Mouse (Mus musculus): ENCODE measurements around the gene Crb1. TPM values are rescaled to one million over a fixed set of nuclear protein-coding genes. Genes with fewer than 3 reads are reported as not detected.

Gene Crb1
- polyA plus RNA-seq, 1 experiment from 2014 or later: 1.2 TPM

DNA sequence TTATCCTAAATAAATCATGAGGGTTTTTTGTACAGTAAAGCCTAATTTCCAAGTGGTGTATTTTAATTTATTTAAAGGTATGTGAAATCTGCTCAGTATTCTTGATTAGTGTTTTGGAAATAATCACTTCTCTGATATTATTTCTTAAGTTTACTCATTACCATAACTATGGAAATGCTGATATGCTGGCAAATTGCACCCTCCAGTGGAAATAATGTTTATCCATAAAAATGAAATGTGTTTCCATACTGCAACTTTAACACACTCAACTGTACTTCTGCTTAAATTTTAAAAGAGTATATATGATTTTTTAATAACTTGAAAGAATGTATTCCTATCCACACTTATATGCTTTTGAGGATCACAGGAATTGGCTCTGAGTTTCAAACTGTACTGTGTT, 28.9 kb upstream of the Crb1 start:
- no peak for ATAC-seq
- H3K27me3 ChIP-seq (replicated peaks; ENCODE audit: control insufficient read depth, insufficient read depth, low read length): no peaks in the 10 kb centered on the region
- H3K27ac ChIP-seq (ENCODE audit: low read depth, low read length): no peak overlapping the region
- H3K4me2 ChIP-seq (ENCODE audit: low read length): no peak overlapping the region
- H3K9ac ChIP-seq (ENCODE audit: low read depth, low read length): no peak overlapping the region
- H3K4me1 ChIP-seq (ENCODE audit: control insufficient read depth, insufficient read depth, low read depth, low read length): no peaks in the 10 kb centered on the region
- H3K9me3 ChIP-seq (ENCODE audit: control insufficient read depth, low read length): no peaks in the 10 kb centered on the region
- no peak overlapping the region for H3K4me3 ChIP-seq (ENCODE audit: low read length)
- no peaks in the 10 kb centered on the region for H3K36me3 ChIP-seq (ENCODE audit: control insufficient read depth, insufficient read depth, low read length)

DNA sequence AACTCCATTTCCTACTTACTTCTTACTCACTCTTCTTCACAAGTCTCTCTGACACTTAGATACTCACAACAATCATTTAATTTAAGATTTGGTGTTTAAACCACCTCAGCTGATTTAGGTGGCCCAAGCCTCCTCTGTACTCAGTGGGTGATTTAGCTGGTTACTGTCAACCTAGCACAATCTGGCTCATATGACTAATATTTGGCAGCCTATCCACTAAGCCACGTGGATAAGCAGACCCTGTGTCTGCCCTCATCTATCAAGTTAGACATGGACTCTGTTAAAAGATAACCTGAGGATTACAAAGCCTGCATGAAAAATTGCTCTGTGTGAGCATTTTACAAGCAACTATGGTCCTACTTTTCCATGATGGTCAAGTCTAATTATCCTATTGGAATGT, 19.7 kb upstream of the Crb1 start:
- H3K9ac ChIP-seq (ENCODE audit: low read depth, low read length): no peak overlapping the region
- H3K27me3 ChIP-seq (replicated peaks; ENCODE audit: control insufficient read depth, insufficient read depth, low read length): no peaks in the 10 kb centered on the region
- H3K27ac ChIP-seq (ENCODE audit: low read depth, low read length): no peak overlapping the region
- H3K4me1 ChIP-seq (ENCODE audit: control insufficient read depth, insufficient read depth, low read depth, low read length): no peaks in the 10 kb centered on the region
- ATAC-seq: no peak
- no peaks in the 10 kb centered on the region for H3K36me3 ChIP-seq (ENCODE audit: control insufficient read depth, insufficient read depth, low read length)
- H3K9me3 ChIP-seq (ENCODE audit: control insufficient read depth, low read length): no peaks in the 10 kb centered on the region
- no peak overlapping the region for H3K4me2 ChIP-seq (ENCODE audit: low read length)
- no peak overlapping the region for H3K4me3 ChIP-seq (ENCODE audit: low read length)
- WGBS: 63% methylated on average over 1 of the region's 1 CpGs

DNA sequence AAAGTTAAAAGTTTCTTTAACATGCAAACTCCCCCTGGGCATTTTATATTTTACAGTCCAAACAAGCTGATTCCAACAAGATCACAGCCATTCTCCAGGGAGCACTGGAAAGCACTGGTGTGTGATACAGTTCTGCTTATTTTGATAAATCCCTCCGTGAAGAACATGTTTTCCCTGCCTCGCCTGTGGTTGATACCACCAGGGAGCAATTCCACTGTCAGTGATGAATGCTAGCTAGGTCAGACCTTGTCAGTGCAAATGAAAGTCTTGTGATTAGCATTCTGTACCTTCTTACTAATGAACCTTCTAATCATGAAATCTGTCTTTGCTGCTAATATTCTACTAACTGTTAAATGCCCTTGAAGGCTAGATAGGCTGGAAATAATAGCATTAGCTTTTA, 14.8 kb upstream of the Crb1 start:
- Histone ChIP-seq H3K36me3 (ENCODE audit: control insufficient read depth, insufficient read depth, low read length) (no peaks in the 10 kb centered on the region), H3K4me3 (ENCODE audit: low read length) (no peak overlapping the region), H3K4me1 (ENCODE audit: control insufficient read depth, insufficient read depth, low read depth, low read length) (no peaks in the 10 kb centered on the region), H3K9me3 (ENCODE audit: control insufficient read depth, low read length) (peaks cover 3% of the 10 kb centered on the region; the same call in 1 of the 2 replicates), H3K27ac (ENCODE audit: low read depth, low read length) (no peak overlapping the region), H3K9ac (ENCODE audit: low read depth, low read length) (no peak overlapping the region), H3K27me3 (replicated peaks; ENCODE audit: control insufficient read depth, insufficient read depth, low read length) (no peaks in the 10 kb centered on the region), H3K4me2 (ENCODE audit: low read length) (no peak overlapping the region)
- 19% methylated on average over 2 of the region's 2 CpGs for WGBS
- no peak for ATAC-seq

DNA sequence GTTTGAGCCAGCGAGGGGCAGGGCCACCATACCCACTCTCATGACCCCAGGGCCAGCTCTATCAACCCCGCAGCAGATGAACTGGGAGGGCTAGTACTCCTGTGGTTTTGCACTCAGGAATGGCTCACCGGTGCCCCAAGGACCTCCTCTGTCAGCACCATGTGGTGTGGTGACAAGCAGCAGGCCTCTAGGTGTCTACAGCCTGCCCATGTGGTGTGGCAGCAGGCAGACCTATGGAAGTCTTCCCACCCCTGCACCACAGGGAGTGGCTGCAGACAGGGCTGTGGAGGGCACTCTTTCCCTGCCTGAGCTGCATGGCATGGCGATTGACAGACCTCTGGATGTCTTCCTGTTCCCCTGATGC, 2.7 kb upstream of the Crb1 start:
- Histone ChIP-seq H3K27me3 (replicated peaks; ENCODE audit: control insufficient read depth, insufficient read depth, low read length) (no peaks in the 10 kb centered on the region), H3K4me3 (ENCODE audit: low read length) (no peak overlapping the region), H3K9me3 (ENCODE audit: control insufficient read depth, low read length) (no peaks in the 10 kb centered on the region), H3K4me1 (ENCODE audit: control insufficient read depth, insufficient read depth, low read depth, low read length) (peaks cover 9% of the 10 kb centered on the region), H3K36me3 (ENCODE audit: control insufficient read depth, insufficient read depth, low read length) (no peaks in the 10 kb centered on the region), H3K27ac (ENCODE audit: low read depth, low read length) (no peak overlapping the region), H3K9ac (ENCODE audit: low read depth, low read length) (no peak overlapping the region), H3K4me2 (ENCODE audit: low read length) (no peak overlapping the region)
- WGBS: 28% methylated on average over 4 of the region's 4 CpGs
- no peak for ATAC-seq

DNA sequence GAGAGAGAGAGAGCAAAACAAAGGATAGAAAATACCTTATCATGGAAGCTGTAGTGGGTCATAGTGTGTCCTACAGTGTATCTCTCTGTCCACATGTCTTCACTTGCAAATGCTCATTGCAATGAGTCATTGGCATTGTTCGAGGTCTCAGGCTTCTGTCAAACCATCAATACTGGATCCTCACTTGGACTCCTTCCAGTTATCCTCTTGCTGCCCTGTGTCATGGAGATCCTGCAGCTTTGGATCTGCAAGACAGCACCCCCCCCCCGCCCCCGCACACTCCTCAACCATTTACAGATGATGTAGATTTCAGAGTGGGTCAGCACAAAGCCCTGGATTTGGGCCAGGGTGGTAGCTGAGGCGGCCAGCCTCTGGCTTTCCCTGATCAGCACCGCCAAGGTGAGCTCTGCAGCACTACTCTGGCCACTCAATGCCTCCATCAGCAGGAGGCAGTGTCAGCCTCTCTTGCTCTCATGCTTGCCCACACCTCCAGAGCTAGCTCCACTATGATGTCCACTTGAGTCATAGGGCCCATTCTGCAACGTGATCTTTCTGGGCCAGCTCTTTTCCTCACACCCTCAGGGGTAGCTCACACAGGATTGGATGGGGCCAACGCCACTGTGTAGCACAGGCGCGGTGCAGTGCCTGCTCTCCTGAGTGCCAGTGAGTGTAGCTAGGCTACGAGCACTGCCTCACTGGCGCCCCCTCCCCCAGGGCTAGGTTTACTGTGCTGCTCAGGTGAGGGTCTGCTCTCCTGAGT, 2.1 kb upstream of the Crb1 start:
- H3K9ac ChIP-seq (ENCODE audit: low read depth, low read length): no peak overlapping the region
- H3K4me1 ChIP-seq (ENCODE audit: control insufficient read depth, insufficient read depth, low read depth, low read length): peaks cover 9% of the 10 kb centered on the region
- no peak overlapping the region for H3K27ac ChIP-seq (ENCODE audit: low read depth, low read length)
- ATAC-seq: peak; percentile 46
- WGBS: 21% methylated on average over 11 of the region's 11 CpGs
- H3K9me3 ChIP-seq (ENCODE audit: control insufficient read depth, low read length): no peaks in the 10 kb centered on the region
- H3K4me3 ChIP-seq (ENCODE audit: low read length): no peak overlapping the region
- no peaks in the 10 kb centered on the region for H3K36me3 ChIP-seq (ENCODE audit: control insufficient read depth, insufficient read depth, low read length)
- H3K4me2 ChIP-seq (ENCODE audit: low read length): no peak overlapping the region
- H3K27me3 ChIP-seq (replicated peaks; ENCODE audit: control insufficient read depth, insufficient read depth, low read length): no peaks in the 10 kb centered on the region

DNA sequence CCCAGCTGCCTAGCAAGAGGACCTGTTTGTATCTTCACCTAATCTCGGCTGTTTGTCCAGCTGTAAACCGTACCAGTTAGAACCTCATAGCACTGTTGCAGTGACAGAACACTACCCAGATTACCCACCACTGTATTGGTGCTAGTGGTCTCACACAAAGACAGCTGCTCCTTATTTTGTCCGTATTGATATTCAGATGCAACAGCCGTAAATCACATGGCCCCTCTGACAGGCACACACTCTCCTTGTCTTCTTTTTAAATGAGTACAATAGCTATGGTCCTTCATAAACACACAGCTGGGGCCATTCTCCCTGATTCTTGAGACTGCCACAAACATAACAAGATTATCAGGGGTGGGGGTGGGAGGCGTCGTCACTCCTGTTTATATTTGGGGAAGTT, 1.0 kb downstream of the Crb1 start:
- H3K9me3 ChIP-seq (ENCODE audit: control insufficient read depth, low read length): no peaks in the 10 kb centered on the region
- H3K27me3 ChIP-seq (replicated peaks; ENCODE audit: control insufficient read depth, insufficient read depth, low read length): no peaks in the 10 kb centered on the region
- no peak overlapping the region for H3K27ac ChIP-seq (ENCODE audit: low read depth, low read length)
- ATAC-seq: peak; percentile 32; the same call in 1 of the 2 replicates
- no peaks in the 10 kb centered on the region for H3K36me3 ChIP-seq (ENCODE audit: control insufficient read depth, insufficient read depth, low read length)
- peak overlapping the region; percentile 27; the same call in 1 of the 2 replicates for H3K9ac ChIP-seq (ENCODE audit: low read depth, low read length)
- H3K4me3 ChIP-seq (ENCODE audit: low read length): peak overlapping the region; percentile 31
- peaks cover 9% of the 10 kb centered on the region for H3K4me1 ChIP-seq (ENCODE audit: control insufficient read depth, insufficient read depth, low read depth, low read length)
- WGBS: 10% methylated on average over 6 of the region's 6 CpGs
- peak overlapping the region; percentile 41 for H3K4me2 ChIP-seq (ENCODE audit: low read length)

DNA sequence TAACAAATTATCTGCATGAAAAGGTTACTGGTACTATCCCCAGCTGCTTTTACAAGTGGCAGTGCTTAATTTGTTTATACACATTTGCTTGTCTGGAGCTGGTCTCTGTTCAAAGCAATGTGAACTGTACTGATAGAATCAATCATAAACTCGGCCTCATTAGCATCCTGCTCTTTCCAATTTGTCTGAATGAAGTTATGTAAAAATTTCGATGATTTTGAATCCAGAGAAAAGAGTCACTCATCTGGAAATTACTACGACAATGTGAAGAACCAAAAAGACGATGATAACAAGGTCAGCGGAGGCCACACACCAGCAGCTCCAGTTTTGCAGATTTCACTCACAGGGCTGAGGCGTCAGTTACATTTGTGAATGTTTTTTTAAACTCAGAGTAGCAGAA, 5.6 kb downstream of the Crb1 start:
- no peak overlapping the region for H3K4me3 ChIP-seq (ENCODE audit: low read length)
- no peaks in the 10 kb centered on the region for H3K27me3 ChIP-seq (replicated peaks; ENCODE audit: control insufficient read depth, insufficient read depth, low read length)
- no peak overlapping the region for H3K27ac ChIP-seq (ENCODE audit: low read depth, low read length)
- no peak for ATAC-seq
- H3K4me1 ChIP-seq (ENCODE audit: control insufficient read depth, insufficient read depth, low read depth, low read length): peaks cover 6% of the 10 kb centered on the region
- no peaks in the 10 kb centered on the region for H3K9me3 ChIP-seq (ENCODE audit: control insufficient read depth, low read length)
- no peak overlapping the region for H3K4me2 ChIP-seq (ENCODE audit: low read length)
- no peak overlapping the region for H3K9ac ChIP-seq (ENCODE audit: low read depth, low read length)
- 63% methylated on average over 6 of the region's 6 CpGs for WGBS
- no peaks in the 10 kb centered on the region for H3K36me3 ChIP-seq (ENCODE audit: control insufficient read depth, insufficient read depth, low read length)

DNA sequence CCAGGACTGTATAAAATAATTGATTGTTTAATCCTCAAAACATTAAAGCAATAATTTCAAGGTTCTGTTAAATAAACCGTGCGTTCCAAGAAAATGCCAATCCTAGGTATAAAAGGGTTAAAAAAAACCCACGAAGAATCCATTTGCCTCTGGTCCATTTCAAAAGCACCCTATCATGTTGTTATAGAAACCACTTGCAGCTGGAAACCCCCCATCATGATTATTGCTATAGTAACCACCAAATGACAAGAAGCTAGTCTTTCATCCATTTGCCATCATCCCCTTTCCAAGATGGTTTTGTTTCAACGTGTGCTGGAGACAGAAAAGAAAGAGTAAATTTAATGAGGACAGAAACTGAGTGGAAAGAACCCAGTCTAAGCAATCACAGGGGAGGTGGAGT, 28.3 kb downstream of the Crb1 start:
- Histone ChIP-seq H3K4me2 (ENCODE audit: low read length) (no peak overlapping the region), H3K4me3 (ENCODE audit: low read length) (no peak overlapping the region), H3K36me3 (ENCODE audit: control insufficient read depth, insufficient read depth, low read length) (no peaks in the 10 kb centered on the region), H3K4me1 (ENCODE audit: control insufficient read depth, insufficient read depth, low read depth, low read length) (peaks cover 3% of the 10 kb centered on the region; the same call in 1 of the 2 replicates), H3K27me3 (replicated peaks; ENCODE audit: control insufficient read depth, insufficient read depth, low read length) (no peaks in the 10 kb centered on the region), H3K9me3 (ENCODE audit: control insufficient read depth, low read length) (no peaks in the 10 kb centered on the region), H3K9ac (ENCODE audit: low read depth, low read length) (no peak overlapping the region), H3K27ac (ENCODE audit: low read depth, low read length) (no peak overlapping the region)
- 25% methylated on average over 4 of the region's 4 CpGs for WGBS
- ATAC-seq: no peak

DNA sequence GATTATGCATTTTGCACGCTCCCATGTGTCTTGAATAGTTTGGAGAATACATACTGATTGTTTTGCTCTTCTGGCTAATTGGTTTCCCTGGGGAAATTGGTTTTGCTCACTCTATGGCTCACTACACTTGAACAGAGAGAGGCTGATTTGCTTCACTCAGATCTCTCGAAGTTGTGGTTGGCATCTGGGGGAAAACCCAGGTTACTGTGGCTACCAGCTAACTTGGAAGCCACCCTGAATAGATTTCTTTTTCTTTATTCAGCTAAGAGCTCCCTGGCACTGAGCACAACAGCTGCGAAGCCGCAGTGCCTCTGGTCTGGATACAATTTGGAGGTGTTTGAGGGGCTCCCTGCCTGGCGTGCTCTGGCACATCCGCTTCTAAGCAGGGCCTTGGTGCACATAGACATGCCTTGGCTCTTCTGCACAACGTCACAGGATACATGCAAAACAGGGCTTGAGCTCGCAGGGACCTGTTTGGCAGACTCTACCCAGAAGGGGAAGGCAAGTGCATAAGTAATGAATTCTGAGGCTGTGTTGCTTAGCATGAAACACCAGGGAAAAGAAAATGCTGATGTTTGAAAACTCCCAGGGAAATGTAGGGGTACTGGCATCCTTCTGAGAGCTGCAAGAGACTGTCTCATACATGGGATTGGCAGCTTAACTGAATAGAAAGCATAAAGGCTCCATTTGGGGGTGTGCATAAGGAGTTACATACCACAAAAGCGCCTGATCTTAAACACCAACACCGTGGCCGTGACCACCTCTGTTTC, 30.1 kb downstream of the Crb1 start:
- Histone ChIP-seq H3K9me3 (ENCODE audit: control insufficient read depth, low read length) (no peaks in the 10 kb centered on the region), H3K4me1 (ENCODE audit: control insufficient read depth, insufficient read depth, low read depth, low read length) (peaks cover 3% of the 10 kb centered on the region; the same call in 1 of the 2 replicates), H3K27me3 (replicated peaks; ENCODE audit: control insufficient read depth, insufficient read depth, low read length) (no peaks in the 10 kb centered on the region), H3K4me3 (ENCODE audit: low read length) (no peak overlapping the region), H3K27ac (ENCODE audit: low read depth, low read length) (peak overlapping the region; percentile 72), H3K9ac (ENCODE audit: low read depth, low read length) (no peak overlapping the region), H3K36me3 (ENCODE audit: control insufficient read depth, insufficient read depth, low read length) (no peaks in the 10 kb centered on the region), H3K4me2 (ENCODE audit: low read length) (no peak overlapping the region)
- ATAC-seq: peak; percentile 97
- WGBS: 27% methylated on average over 11 of the region's 11 CpGs
